ENCODE assay signal across 9 mouse cellular contexts in the genomic region with DNA sequence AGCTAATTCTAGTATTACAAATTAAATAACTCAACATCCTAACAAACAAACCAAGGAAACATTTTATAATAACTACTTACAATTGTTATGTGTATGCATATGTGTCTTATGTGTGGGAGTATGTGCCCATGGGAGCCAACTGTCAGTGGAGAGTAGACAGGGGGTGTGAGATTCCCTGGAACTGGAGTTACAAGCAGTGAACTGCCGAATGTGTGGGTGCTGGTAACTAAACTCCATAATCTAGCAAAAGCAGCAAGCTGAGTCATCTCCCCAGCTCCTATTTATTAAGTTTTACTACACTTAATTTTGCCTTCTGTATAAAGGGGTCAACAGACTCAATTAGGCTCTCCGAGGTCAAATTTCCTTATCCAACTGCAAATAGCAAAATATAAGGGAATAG. TPM values are rescaled to one million over a fixed set of nuclear protein-coding genes. Genes with fewer than 3 reads are reported as not detected.
DNase-seq lines count a peak whose midpoint lies in the region; ATAC-seq and TF ChIP-seq lines count a peak whose summit lies in the region.
"Had no signal": no experiment of that assay in that cellular context is flagged by ENCODE, and none has a peak within 500 bp of the region (broad histone marks: within the 10 kb centered on the region; RNA-seq: fewer than 3 reads in every experiment).

No protein-coding gene starts in this region.

- WGBS in heart, adult 2 months: 40% methylated on average over 2 of the region's 2 CpGs
- WGBS in spleen, adult 2 months: 65% methylated on average over 2 of the region's 2 CpGs
- WGBS in hindbrain, postnatal 0 days: 58% methylated on average over 2 of the region's 2 CpGs
- 53% methylated on average over 2 of the region's 2 CpGs for WGBS in midbrain, embryonic 13.5 days

- TF ChIP-seq POLR2A in heart, adult 2 months (IDR thresholded peaks at IDR 0.05; ENCODE audit: insufficient read depth, low read depth, low read length): no peak
- no peak for TF ChIP-seq POLR2A in spleen, adult 2 months (IDR thresholded peaks at IDR 0.05; ENCODE audit: low read depth, low read length)

- no peak for DNase-seq in heart, adult 2 months
- DNase-seq in heart, adult 8-10 months (ENCODE audit: low spot score): no peak
- DNase-seq in spleen, adult 2 months (ENCODE audit: low read depth in 1 of 2, low spot score in 2 of 2): no peak
- no peak for DNase-seq in spleen, postnatal 4 days (ENCODE audit: low spot score in 2 of 2)
- DNase-seq in hindbrain, postnatal 0 days (ENCODE audit: low spot score): no peak
- no peak for DNase-seq in urinary bladder, postnatal 25 days (ENCODE audit: low spot score)
- DNase-seq in ovary, postnatal 36 days (ENCODE audit: low spot score): no peak

- intact Hi-C loops in heart, adult 2 months (cut with DNase I): no loop called here

- no peaks in the 10 kb centered on the region for H3K9me3 ChIP-seq in hindbrain, postnatal 0 days (ENCODE audit: low read length)
- no peaks in the 10 kb centered on the region for H3K9me3 ChIP-seq in midbrain, embryonic 13.5 days

- peak overlapping the region; percentile 92 for H3K4me3 ChIP-seq in heart, adult 2 months
- H3K4me3 ChIP-seq in spleen, adult 2 months (ENCODE audit: extremely low read depth, insufficient read depth, insufficient read length): peak overlapping the region; percentile 27; the same call in 1 of the 2 replicates
- H3K4me3 ChIP-seq in hindbrain, postnatal 0 days (ENCODE audit: low read length): peak overlapping the region; percentile 98
- peak overlapping the region; percentile 89 for H3K4me3 ChIP-seq in midbrain, embryonic 13.5 days (replicated peaks)

- no peak for TF ChIP-seq EP300 in heart, adult 2 months (IDR thresholded peaks at IDR 0.05; ENCODE audit: insufficient read depth, low read depth, low read length)

- no peak for TF ChIP-seq CTCF in heart, adult 2 months (IDR thresholded peaks at IDR 0.05)
- TF ChIP-seq CTCF in spleen, adult 2 months (IDR thresholded peaks at IDR 0.05; ENCODE audit: extremely low read depth, insufficient read depth, insufficient read length, insufficient replicate concordance): no peak
- no peak for TF ChIP-seq CTCF in hindbrain, postnatal 0 days (IDR thresholded peaks at IDR 0.05; ENCODE audit: low read depth)

- no peak overlapping the region; the same call in 1 of the 2 replicates for H3K27ac ChIP-seq in heart, adult 2 months
- no peak overlapping the region for H3K27ac ChIP-seq in spleen, adult 2 months (ENCODE audit: insufficient read depth, low read length)
- no peak overlapping the region for H3K27ac ChIP-seq in hindbrain, postnatal 0 days
- H3K27ac ChIP-seq in midbrain, embryonic 13.5 days: no peak overlapping the region

- peaks cover 43% of the 10 kb centered on the region for H3K36me3 ChIP-seq in heart, adult 2 months (ENCODE audit: control insufficient read depth, insufficient read depth, low read length)
- peaks cover 8% of the 10 kb centered on the region for H3K36me3 ChIP-seq in spleen, adult 2 months (ENCODE audit: control insufficient read depth, insufficient read depth, low read length)
- H3K36me3 ChIP-seq in hindbrain, postnatal 0 days (ENCODE audit: insufficient read depth, low read length): no peaks in the 10 kb centered on the region
- H3K36me3 ChIP-seq in midbrain, embryonic 13.5 days: peaks cover 13% of the 10 kb centered on the region

- ATAC-seq in hindbrain, postnatal 0 days: no peak
- ATAC-seq in midbrain, embryonic 13.5 days: no peak
- ATAC-seq: Patski had no signal

- H3K4me2 ChIP-seq in hindbrain, postnatal 0 days (ENCODE audit: low read depth, low read length): peak overlapping the region; percentile 84
- peak overlapping the region; percentile 89 for H3K4me2 ChIP-seq in midbrain, embryonic 13.5 days (replicated peaks)

- peaks cover 6% of the 10 kb centered on the region for H3K4me1 ChIP-seq in heart, adult 2 months (ENCODE audit: control insufficient read depth, insufficient read depth, low read length)
- peaks cover 4% of the 10 kb centered on the region for H3K4me1 ChIP-seq in spleen, adult 2 months (ENCODE audit: control insufficient read depth, insufficient read depth, insufficient read length)
- H3K4me1 ChIP-seq in hindbrain, postnatal 0 days (ENCODE audit: insufficient read depth, low read length): peaks cover 20% of the 10 kb centered on the region
- peaks cover 48% of the 10 kb centered on the region for H3K4me1 ChIP-seq in midbrain, embryonic 13.5 days (replicated peaks)

- H3K9ac ChIP-seq in heart, adult 2 months (ENCODE audit: low read depth, low read length): no peak overlapping the region
- H3K9ac ChIP-seq in hindbrain, postnatal 0 days (replicated peaks; ENCODE audit: low read length): peak overlapping the region; percentile 94
- peak overlapping the region; percentile 95 for H3K9ac ChIP-seq in midbrain, embryonic 13.5 days (replicated peaks)

- no peaks in the 10 kb centered on the region for H3K27me3 ChIP-seq in heart, adult 2 months (ENCODE audit: control insufficient read depth, insufficient read depth, low read length)
- no peaks in the 10 kb centered on the region for H3K27me3 ChIP-seq in spleen, adult 2 months (ENCODE audit: control insufficient read depth, insufficient read depth, low read length)
- no peaks in the 10 kb centered on the region for H3K27me3 ChIP-seq in hindbrain, postnatal 0 days (ENCODE audit: insufficient read depth, low read length)
- no peaks in the 10 kb centered on the region for H3K27me3 ChIP-seq in midbrain, embryonic 13.5 days

- peaks cover 6% of the 10 kb centered on the region for H3K79me2 ChIP-seq in heart, adult 2 months (replicated peaks; ENCODE audit: control insufficient read depth, insufficient read depth, low read length)

RNA-seq across cellular contexts. Expression of a gene that starts 1.3 kb away (rescaled TPM):
- total RNA-seq in heart, adult 2 months (2021): 100 to 1,000 TPM; 271 to 315 TPM
- polyA plus RNA-seq in heart, adult 2 months (2012; rRNA removed): 88.0 and 170 TPM in 2 replicates
- 100 to 1,000 TPM; 269 to 313 (median 271) TPM for total RNA-seq in heart, adult 8-10 months (2022)
- polyA plus RNA-seq in spleen, adult 2 months (2012; rRNA removed): 15.5 and 21.6 TPM in 2 replicates
- 323 and 327 TPM in 2 replicates for total RNA-seq in hindbrain, postnatal 0 days (2014; rRNA removed)
- polyA plus RNA-seq in hindbrain, postnatal 0 days (2015; fragmentation: Nextera tagmentation; extraction: Ambion mirVana): 462 and 470 TPM in 2 replicates
- 339 and 384 TPM in 2 replicates for polyA plus RNA-seq in midbrain, embryonic 13.5 days (2015; fragmentation: Nextera tagmentation; extraction: Ambion mirVana)

RNA-seq across cellular contexts. Expression of a gene that starts 44.9 kb away (rescaled TPM):
- total RNA-seq in heart, adult 2 months (2021): 10 to 100 TPM; 13.4 to 15.6 TPM
- polyA plus RNA-seq in heart, adult 2 months (2012; rRNA removed): 4.4 and 11.9 TPM in 2 replicates
- total RNA-seq in heart, adult 8-10 months (2022): 10 to 100 TPM; 13.7 to 16.6 (median 15.1) TPM
- 1.2 TPM in 2 replicates for polyA plus RNA-seq in spleen, adult 2 months (2012; rRNA removed)
- total RNA-seq in hindbrain, postnatal 0 days (2014; rRNA removed): 35.0 and 37.8 TPM in 2 replicates
- 47.8 and 49.4 TPM in 2 replicates for polyA plus RNA-seq in hindbrain, postnatal 0 days (2015; fragmentation: Nextera tagmentation; extraction: Ambion mirVana)
- 86.4 and 100 TPM in 2 replicates for polyA plus RNA-seq in midbrain, embryonic 13.5 days (2015; fragmentation: Nextera tagmentation; extraction: Ambion mirVana)

Comparison
In these comparisons a context has a peak if more than half of its experiments do, and no peak if none do; other contexts are left out.
1. H3K4me3 ChIP-seq: peak in every context shown above with its lines; median percentile 98 in hindbrain, postnatal 0 days; 92 in heart, adult 2 months; 89 in midbrain, embryonic 13.5 days; 27 in spleen, adult 2 months.